In genomic region chr7:103813766-103814165, GRCm38 (mm10) we compare ENCODE assay signal across 9 mouse cellular contexts. TPM values are rescaled to one million over a fixed set of nuclear protein-coding genes. Genes with fewer than 3 reads are reported as not detected.
DNase-seq lines count a peak whose midpoint lies in the region; ATAC-seq and TF ChIP-seq lines count a peak whose summit lies in the region.
"Had no signal": no experiment of that assay in that cellular context is flagged by ENCODE, and none has a peak within 500 bp of the region (broad histone marks: within the 10 kb centered on the region; RNA-seq: fewer than 3 reads in every experiment).

TSS of gene Hbb-bt (minus strand) at chr7:103813996.

- H3K4me1 ChIP-seq in bone marrow, adult 2 months (ENCODE audit: control insufficient read depth, insufficient read depth, low read length) = no peaks in the 10 kb centered on the region; the same call in 1 of the 2 replicates
- no peaks in the 10 kb centered on the region for H3K4me1 ChIP-seq in midbrain, embryonic 13.5 days (replicated peaks)

- H3K9ac ChIP-seq in midbrain, embryonic 13.5 days (replicated peaks) = no peak within 1 kb of the TSS

- DNase-seq in heart, adult 18-20 months = no peak
- no peak for DNase-seq in heart, adult 11 months
- DNase-seq in gastrocnemius, postnatal 36 days = no peak
- no peak for DNase-seq in layer of hippocampus, postnatal 10 days (ENCODE audit: low spot score in 2 of 2)
- no peak for DNase-seq in cerebellum, adult 18-20 months
- no peak for DNase-seq in kidney, postnatal 10 days

- H3K27ac ChIP-seq in bone marrow, adult 2 months (ENCODE audit: control insufficient read depth, insufficient read depth, low read depth, low read length, poor library complexity) = peak within 1 kb of the TSS; percentile 91
- H3K27ac ChIP-seq in midbrain, embryonic 13.5 days = no peak within 1 kb of the TSS

- TF ChIP-seq CTCF in bone marrow, adult 2 months (IDR thresholded peaks at IDR 0.05; ENCODE audit: control insufficient read depth, insufficient read depth, low read length) = no peak

- TF ChIP-seq POLR2A in bone marrow, adult 2 months (IDR thresholded peaks at IDR 0.05; ENCODE audit: borderline replicate concordance, control insufficient read depth, low read depth, low read length) = peak; percentile 63; the same call in 1 of the 2 replicates

- intact Hi-C loops in gastrocnemius, postnatal 36 days (cut with DNase I) = no loop called here

- ATAC-seq in midbrain, embryonic 13.5 days = no peak

- H3K9me3 ChIP-seq in midbrain, embryonic 13.5 days = no peaks in the 10 kb centered on the region

- H3K4me2 ChIP-seq in midbrain, embryonic 13.5 days (replicated peaks) = no peak within 1 kb of the TSS

- H3K27me3 ChIP-seq in midbrain, embryonic 13.5 days = no peaks in the 10 kb centered on the region

- 59% methylated on average over 3 of the region's 3 CpGs for WGBS in bone marrow, adult 2 months
- WGBS in midbrain, embryonic 13.5 days = 88% methylated on average over 3 of the region's 3 CpGs

- peak within 1 kb of the TSS; percentile 65 for H3K4me3 ChIP-seq in bone marrow, adult 2 months (replicated peaks; ENCODE audit: control insufficient read depth, low read depth, low read length)
- no peak within 1 kb of the TSS for H3K4me3 ChIP-seq in midbrain, embryonic 13.5 days (replicated peaks)

- H3K36me3 ChIP-seq in midbrain, embryonic 13.5 days = no peaks in the 10 kb centered on the region

RNA-seq across cellular contexts. Expression of gene Hbb-bt, which starts in this region (rescaled TPM):
- 1,000 to 10,000 TPM; 1,004 to 1,120 TPM for total RNA-seq in heart, adult 18-20 months (2021)
- 16,360 and 37,491 TPM in 2 replicates for polyA plus RNA-seq in bone marrow, adult 2 months (2011; ENCODE audit: insufficient read depth, insufficient read length, low replicate concordance, missing spikeins)
- 10 to 100 TPM; 28.4 to 35.6 TPM for total RNA-seq in gastrocnemius, postnatal 36 days (2021)
- 10 to 100 TPM; 83.8 to 97.7 TPM for total RNA-seq in layer of hippocampus, postnatal 10 days (2021)
- 1,031 and 1,160 TPM in 2 replicates for polyA plus RNA-seq in midbrain, embryonic 13.5 days (2015; fragmentation: Nextera tagmentation; extraction: Ambion mirVana)
- polyA plus RNA-seq: C2C12 had no signal

Comparison
In these comparisons a context has a peak if more than half of its experiments do, and no peak if none do; other contexts are left out.
1. RNA of gene Hbb-bt (total RNA-seq): 1,004 to 1,120 TPM in heart, adult 18-20 months; 83.8 to 97.7 TPM in layer of hippocampus, postnatal 10 days and 28.4 to 35.6 TPM in gastrocnemius, postnatal 36 days; every median in the first group is over 10 times any median in the second.
2. RNA of gene Hbb-bt (polyA plus RNA-seq): 16,360 to 37,491 TPM in bone marrow, adult 2 months; 1,031 to 1,160 TPM in midbrain, embryonic 13.5 days; every median in the first group is over 10 times any median in the second.